Mouse (Mus musculus): ENCODE data around the gene Spp1. TPM values are rescaled to one million over a fixed set of nuclear protein-coding genes. Genes with fewer than 3 reads are reported as not detected.

Spp1 gene
- total and polyA plus RNA-seq, 3 experiments: 0.36 to 1.7 (median 0.39) TPM

DNA sequence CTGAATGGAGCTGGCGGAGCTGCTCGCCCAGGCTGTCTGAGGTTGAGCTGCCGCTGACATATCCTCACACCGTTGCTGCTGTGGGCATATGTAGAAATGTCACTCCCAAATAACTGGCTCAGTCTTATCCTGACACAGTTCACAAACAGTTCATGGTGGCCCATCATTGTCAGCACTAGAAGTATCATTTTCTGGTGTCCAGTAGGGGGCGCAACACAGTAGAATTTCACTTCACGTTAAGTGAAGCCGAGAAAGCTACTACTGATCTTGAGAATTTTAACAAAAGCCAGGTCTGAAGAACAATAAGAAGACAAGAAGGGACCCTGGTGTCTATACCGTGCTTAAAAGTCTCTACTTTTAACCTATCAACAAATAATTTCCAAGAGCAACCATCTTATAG is 37.5 kb downstream of the Spp1 start:
- TF ChIP-seq POLR2A (IDR thresholded peaks at IDR 0.05; ENCODE audit: insufficient read depth, low read depth, low read length): no peak
- peak; percentile 67 for TF ChIP-seq CTCF (IDR thresholded peaks at IDR 0.05)
- no peak for TF ChIP-seq EP300 (IDR thresholded peaks at IDR 0.05; ENCODE audit: insufficient read depth, low read depth, low read length)
- Histone ChIP-seq H3K4me1 (ENCODE audit: control insufficient read depth, insufficient read depth, low read length) (no peaks in the 10 kb centered on the region), H3K9ac (ENCODE audit: low read depth, low read length) (no peak overlapping the region), H3K36me3 (ENCODE audit: control insufficient read depth, insufficient read depth, low read length) (no peaks in the 10 kb centered on the region), H3K27ac (no peak overlapping the region), H3K79me2 (replicated peaks; ENCODE audit: control insufficient read depth, insufficient read depth, low read length) (peaks cover 6% of the 10 kb centered on the region), H3K27me3 (ENCODE audit: control insufficient read depth, insufficient read depth, low read length) (no peaks in the 10 kb centered on the region), H3K4me3 (no peak overlapping the region)
- WGBS: 94% methylated on average over 8 of the region's 8 CpGs
- no peak for DNase-seq
- intact Hi-C loops (cut with DNase I): no loop called here

DNA sequence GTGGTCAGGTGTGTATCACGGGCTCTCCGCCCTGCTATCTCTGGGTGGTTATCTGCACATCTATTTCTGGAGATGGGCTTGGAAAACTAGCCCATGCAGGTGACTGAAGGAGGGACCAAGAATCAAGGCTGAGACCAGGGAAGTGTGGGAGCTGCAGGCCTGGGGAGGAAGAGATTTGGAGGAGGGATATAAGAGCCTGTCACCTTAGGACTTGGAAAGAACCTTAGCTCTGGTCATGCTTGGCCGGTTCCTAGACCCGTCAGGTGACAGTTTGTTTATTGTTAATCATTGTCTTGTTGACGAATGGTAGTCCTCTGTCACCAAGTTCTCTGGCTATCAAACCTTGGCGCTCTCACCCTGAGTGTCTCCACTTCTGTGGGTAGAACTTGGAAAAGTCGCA is 45.4 kb downstream of the Spp1 start:
- no peaks in the 10 kb centered on the region for H3K79me2 ChIP-seq (replicated peaks; ENCODE audit: control insufficient read depth, insufficient read depth, low read length)
- no peaks in the 10 kb centered on the region for H3K27me3 ChIP-seq (ENCODE audit: control insufficient read depth, insufficient read depth, low read length)
- intact Hi-C loops (cut with DNase I): no loop called here
- 89% methylated on average over 7 of the region's 7 CpGs for WGBS
- TF ChIP-seq CTCF (IDR thresholded peaks at IDR 0.05) (no peak), EP300 (IDR thresholded peaks at IDR 0.05; ENCODE audit: insufficient read depth, low read depth, low read length) (no peak), POLR2A (IDR thresholded peaks at IDR 0.05; ENCODE audit: insufficient read depth, low read depth, low read length) (no peak)
- DNase-seq: no peak
- H3K4me1 ChIP-seq (ENCODE audit: control insufficient read depth, insufficient read depth, low read length): no peaks in the 10 kb centered on the region
- no peak overlapping the region for H3K9ac ChIP-seq (ENCODE audit: low read depth, low read length)
- H3K4me3 ChIP-seq: no peak overlapping the region
- no peak overlapping the region for H3K27ac ChIP-seq
- peaks cover 4% of the 10 kb centered on the region for H3K36me3 ChIP-seq (ENCODE audit: control insufficient read depth, insufficient read depth, low read length)

- H3K79me2 ChIP-seq (replicated peaks; ENCODE audit: control insufficient read depth, insufficient read depth, low read length): no peaks in the 10 kb centered on the region
- H3K36me3 ChIP-seq (ENCODE audit: control insufficient read depth, insufficient read depth, low read length): peaks cover 3% of the 10 kb centered on the region
- H3K27ac ChIP-seq: no peak overlapping the region
- no peak overlapping the region for H3K9ac ChIP-seq (ENCODE audit: low read depth, low read length)
- 47% methylated on average over 8 of the region's 8 CpGs for WGBS
- DNase-seq: no peak
- H3K4me3 ChIP-seq: no peak overlapping the region
- H3K4me1 ChIP-seq (ENCODE audit: control insufficient read depth, insufficient read depth, low read length): no peaks in the 10 kb centered on the region
- TF ChIP-seq CTCF (IDR thresholded peaks at IDR 0.05) (no peak), EP300 (IDR thresholded peaks at IDR 0.05; ENCODE audit: insufficient read depth, low read depth, low read length) (no peak), POLR2A (IDR thresholded peaks at IDR 0.05; ENCODE audit: insufficient read depth, low read depth, low read length) (no peak)
- H3K27me3 ChIP-seq (ENCODE audit: control insufficient read depth, insufficient read depth, low read length): no peaks in the 10 kb centered on the region
- intact Hi-C loops (cut with DNase I): no loop called here
Measured at GRCm38 (mm10) chr5:104482856-104483255, 47.9 kb downstream of the Spp1 start.

Other genes starting within 250 kb of the Spp1 start
- gene Dmp1, start 232.5 kb upstream of the Spp1 start, total RNA-seq (2021): not detected
- gene Dmp1, start 232.5 kb upstream of the Spp1 start, polyA plus RNA-seq (2012; rRNA removed): not detected in 2 replicates
- not detected for gene Ibsp, start 135.9 kb upstream of the Spp1 start, total RNA-seq (2021)
- gene Ibsp, start 135.9 kb upstream of the Spp1 start, polyA plus RNA-seq (2012; rRNA removed): 0.12 TPM in 1 of 2 replicates, not detected in the other
- gene Mepe, start 109.8 kb upstream of the Spp1 start, total RNA-seq (2021): not detected
- not detected in 2 replicates for gene Mepe, start 109.8 kb upstream of the Spp1 start, polyA plus RNA-seq (2012; rRNA removed)
- gene Pkd2, start 24.3 kb downstream of the Spp1 start, total RNA-seq (2021): 10 to 100 TPM; 21.0 to 21.1 TPM
- gene Pkd2, start 24.3 kb downstream of the Spp1 start, polyA plus RNA-seq (2012; rRNA removed): 12.0 and 21.8 TPM in 2 replicates
- gene BC005561, start 73.2 kb downstream of the Spp1 start, total RNA-seq (2021): 1 to 10 TPM; 3.9 to 4.0 TPM
- gene BC005561, start 73.2 kb downstream of the Spp1 start, polyA plus RNA-seq (2012; rRNA removed): 0.61 and 1.3 TPM in 2 replicates

All from heart, adult 2 months (tissue).